Mouse (Mus musculus) embryonic facial prominence, embryonic 12.5 days (tissue): ENCODE data around the gene Srsf6. TPM values are rescaled to one million over a fixed set of nuclear protein-coding genes. Genes with fewer than 3 reads are reported as not detected.

Source experiments
- polyA plus RNA-seq: library from polyadenylated mRNA; unstranded; fragments of >200 nt; fragmentation: Nextera tagmentation; extraction: Ambion mirVana; gene quantifications from 2 replicates; pipeline ENCODE4 v1.2.1, GENCODE M21; 2016

Gene Srsf6
- polyA plus RNA-seq, 1 experiment from 2014 or later = 274 TPM

Other genes starting within 250 kb of the Srsf6 start
- 0.17 and 0.28 TPM in 2 replicates for gene L3mbtl1, start 11.9 kb downstream of the Srsf6 start, polyA plus RNA-seq
- 0.05 TPM in 1 of 2 replicates, not detected in the other for gene Sgk2, start 55.8 kb downstream of the Srsf6 start, polyA plus RNA-seq
- gene Ift52, start 85.8 kb downstream of the Srsf6 start, polyA plus RNA-seq = 52.2 and 55.7 TPM in 2 replicates
- gene Mybl2, start 123.2 kb downstream of the Srsf6 start, polyA plus RNA-seq = 33.9 and 35.2 TPM in 2 replicates
- not detected in 2 replicates for gene Gtsf1l, start 156.3 kb downstream of the Srsf6 start, polyA plus RNA-seq